ENCODE assay signal across 8 mouse cellular contexts in genomic region chr8:124859466-124859865, GRCm38 (mm10). TPM values are rescaled to one million over a fixed set of nuclear protein-coding genes. Genes with fewer than 3 reads are reported as not detected.
A peak's percentile ranks its signal among the peaks of the same experiment; 100 is the strongest.
DNase-seq lines count a peak whose midpoint lies in the region; ATAC-seq and TF ChIP-seq lines count a peak whose summit lies in the region.

No protein-coding gene starts in this region.

- no peak overlapping the region for H3K4me2 ChIP-seq in midbrain, postnatal 0 days (ENCODE audit: low read depth, low read length, poor library complexity, severe bottlenecking)
- H3K4me2 ChIP-seq in midbrain, embryonic 14.5 days (ENCODE audit: low read length) = no peak overlapping the region
- H3K4me2 ChIP-seq in midbrain, embryonic 15.5 days = no peak overlapping the region

- peak; percentile 32 for TF ChIP-seq CTCF in midbrain, postnatal 0 days (IDR thresholded peaks at IDR 0.05)

- no peak overlapping the region for H3K4me3 ChIP-seq in midbrain, postnatal 0 days (ENCODE audit: low read depth, low read length)
- H3K4me3 ChIP-seq in midbrain, embryonic 14.5 days (replicated peaks; ENCODE audit: low read depth, low read length) = no peak overlapping the region
- no peak overlapping the region for H3K4me3 ChIP-seq in midbrain, embryonic 15.5 days

- H3K4me1 ChIP-seq in midbrain, postnatal 0 days (ENCODE audit: insufficient read depth, low read length) = peaks cover 4% of the 10 kb centered on the region; the same call in 1 of the 2 replicates
- peaks cover 8% of the 10 kb centered on the region for H3K4me1 ChIP-seq in midbrain, embryonic 14.5 days (ENCODE audit: control insufficient read depth, insufficient read depth, low read length)
- peaks cover 20% of the 10 kb centered on the region for H3K4me1 ChIP-seq in midbrain, embryonic 15.5 days

- no peak for ATAC-seq in midbrain, postnatal 0 days (ENCODE audit: low FRiP score)
- ATAC-seq in midbrain, embryonic 14.5 days (ENCODE audit: low FRiP score, low TSS enrichment) = no peak
- ATAC-seq in midbrain, embryonic 15.5 days (replicated peaks) = no peak

- no peak overlapping the region for H3K27ac ChIP-seq in midbrain, postnatal 0 days (ENCODE audit: low read depth, low read length)
- no peak overlapping the region for H3K27ac ChIP-seq in midbrain, embryonic 14.5 days (replicated peaks; ENCODE audit: low read depth, low read length)
- no peak overlapping the region for H3K27ac ChIP-seq in midbrain, embryonic 15.5 days

- peak; percentile 34 for DNase-seq in embryo, embryonic 10 days (ENCODE audit: low spot score)
- DNase-seq in embryo, embryonic 11 days = no peak
- no peak for DNase-seq in midbrain, postnatal 0 days (ENCODE audit: low spot score)
- no peak for DNase-seq in midbrain, embryonic 14.5 days
- DNase-seq in heart, postnatal 4 days = peak; percentile 33
- peak; percentile 5 to 51 for DNase-seq in thymus, postnatal 10 days (ENCODE audit: low spot score in 2 of 2)
- no peak for DNase-seq in layer of hippocampus, postnatal 36 days

- H3K36me3 ChIP-seq in midbrain, postnatal 0 days (ENCODE audit: insufficient read depth, low read length) = peaks cover 17% of the 10 kb centered on the region
- H3K36me3 ChIP-seq in midbrain, embryonic 14.5 days (ENCODE audit: control insufficient read depth, insufficient read depth, low read length) = peaks cover 38% of the 10 kb centered on the region
- peaks cover 35% of the 10 kb centered on the region; the same call in 1 of the 2 replicates for H3K36me3 ChIP-seq in midbrain, embryonic 15.5 days (replicated peaks)

- no peaks in the 10 kb centered on the region for H3K27me3 ChIP-seq in midbrain, postnatal 0 days (ENCODE audit: insufficient read depth, low read length)
- H3K27me3 ChIP-seq in midbrain, embryonic 14.5 days (ENCODE audit: control insufficient read depth, insufficient read depth, low read length) = no peaks in the 10 kb centered on the region
- H3K27me3 ChIP-seq in midbrain, embryonic 15.5 days (replicated peaks) = no peaks in the 10 kb centered on the region

- no peak overlapping the region for H3K9ac ChIP-seq in midbrain, postnatal 0 days (replicated peaks; ENCODE audit: low read length, poor library complexity, severe bottlenecking)
- no peak overlapping the region for H3K9ac ChIP-seq in midbrain, embryonic 14.5 days (replicated peaks; ENCODE audit: low read length)
- no peak overlapping the region; the same call in 1 of the 2 replicates for H3K9ac ChIP-seq in midbrain, embryonic 15.5 days

- H3K9me3 ChIP-seq in midbrain, postnatal 0 days (ENCODE audit: low read length) = peaks cover 6% of the 10 kb centered on the region; the same call in 1 of the 2 replicates
- no peaks in the 10 kb centered on the region for H3K9me3 ChIP-seq in midbrain, embryonic 14.5 days (ENCODE audit: control insufficient read depth, low read length)
- H3K9me3 ChIP-seq in midbrain, embryonic 15.5 days = no peaks in the 10 kb centered on the region

RNA-seq across cellular contexts. Expression of gene Gnpat, which starts 3.4 kb away (rescaled TPM):
- 45.1 and 47.2 TPM in 2 replicates for total RNA-seq in midbrain, postnatal 0 days (2014; rRNA removed)
- 48.2 and 58.5 TPM in 2 replicates for polyA plus RNA-seq in midbrain, postnatal 0 days (2015; fragmentation: Nextera tagmentation; extraction: Ambion mirVana)
- 65.5 and 90.8 TPM in 2 replicates for polyA plus RNA-seq in midbrain, embryonic 14.5 days (2014; fragmentation: Nextera tagmentation; extraction: Ambion mirVana)
- total RNA-seq in heart, postnatal 4 days (2021) = 100 to 1,000 TPM; 112 to 115 TPM
- 10 to 100 TPM; 55.6 to 68.3 TPM for total RNA-seq in layer of hippocampus, postnatal 36 days (2021)
- 77.5 and 83.9 TPM in 2 replicates for polyA plus RNA-seq in midbrain, embryonic 15.5 days (2015; fragmentation: Nextera tagmentation; extraction: Ambion mirVana)

RNA-seq across cellular contexts. Expression of gene 2810004N23Rik, which starts 3.5 kb away (rescaled TPM):
- total RNA-seq in midbrain, postnatal 0 days (2014; rRNA removed) = 20.6 and 24.7 TPM in 2 replicates
- 20.3 and 20.4 TPM in 2 replicates for polyA plus RNA-seq in midbrain, postnatal 0 days (2015; fragmentation: Nextera tagmentation; extraction: Ambion mirVana)
- polyA plus RNA-seq in midbrain, embryonic 14.5 days (2014; fragmentation: Nextera tagmentation; extraction: Ambion mirVana) = 21.4 and 24.2 TPM in 2 replicates
- 10 to 100 TPM; 44.0 to 46.1 TPM for total RNA-seq in heart, postnatal 4 days (2021)
- 10 to 100 TPM; 23.3 to 26.1 TPM for total RNA-seq in layer of hippocampus, postnatal 36 days (2021)
- polyA plus RNA-seq in midbrain, embryonic 15.5 days (2015; fragmentation: Nextera tagmentation; extraction: Ambion mirVana) = 27.4 and 28.3 TPM in 2 replicates

RNA-seq across cellular contexts. Expression of gene Exoc8, which starts 38.0 kb away (rescaled TPM):
- 33.6 and 34.4 TPM in 2 replicates for total RNA-seq in midbrain, postnatal 0 days (2014; rRNA removed)
- 10.5 and 10.7 TPM in 2 replicates for polyA plus RNA-seq in midbrain, postnatal 0 days (2015; fragmentation: Nextera tagmentation; extraction: Ambion mirVana)
- polyA plus RNA-seq in midbrain, embryonic 14.5 days (2014; fragmentation: Nextera tagmentation; extraction: Ambion mirVana) = 13.0 and 13.2 TPM in 2 replicates
- 10 to 100 TPM; 15.6 to 16.9 TPM for total RNA-seq in heart, postnatal 4 days (2021)
- 10 to 100 TPM; 36.6 to 36.8 TPM for total RNA-seq in layer of hippocampus, postnatal 36 days (2021)
- polyA plus RNA-seq in midbrain, embryonic 15.5 days (2015; fragmentation: Nextera tagmentation; extraction: Ambion mirVana) = 15.5 and 16.3 TPM in 2 replicates

RNA-seq across cellular contexts. Expression of gene Sprtn, which starts 38.2 kb away (rescaled TPM):
- total RNA-seq in midbrain, postnatal 0 days (2014; rRNA removed) = 13.9 and 17.1 TPM in 2 replicates
- polyA plus RNA-seq in midbrain, postnatal 0 days (2015; fragmentation: Nextera tagmentation; extraction: Ambion mirVana) = 6.0 and 6.1 TPM in 2 replicates
- 9.8 and 11.7 TPM in 2 replicates for polyA plus RNA-seq in midbrain, embryonic 14.5 days (2014; fragmentation: Nextera tagmentation; extraction: Ambion mirVana)
- total RNA-seq in heart, postnatal 4 days (2021) = 10 to 100 TPM; 19.4 to 21.3 TPM
- 10 to 100 TPM; 14.4 to 16.1 TPM for total RNA-seq in layer of hippocampus, postnatal 36 days (2021)
- polyA plus RNA-seq in midbrain, embryonic 15.5 days (2015; fragmentation: Nextera tagmentation; extraction: Ambion mirVana) = 10.4 and 10.7 TPM in 2 replicates

Comparison
In these comparisons a context has a peak if more than half of its experiments do, and no peak if none do; other contexts are left out.
1. DNase-seq: peak in embryo, embryonic 10 days (single experiment), heart, postnatal 4 days (single experiment) and thymus, postnatal 10 days (2 of 2); none in embryo, embryonic 11 days (single experiment), midbrain, postnatal 0 days (single experiment), midbrain, embryonic 14.5 days (single experiment) and layer of hippocampus, postnatal 36 days (0 of 2).